Comparison of ENCODE assay signal across 7 mouse cellular contexts in genomic region chr6:67034331-67035130, GRCm38 (mm10). TPM values are rescaled to one million over a fixed set of nuclear protein-coding genes. Genes with fewer than 3 reads are reported as not detected.
DNase-seq lines count a peak whose midpoint lies in the region; ATAC-seq and TF ChIP-seq lines count a peak whose summit lies in the region.

No protein-coding gene starts in this region.

- no peak for TF ChIP-seq CTCF in liver, postnatal 0 days (IDR thresholded peaks at IDR 0.05; ENCODE audit: low read depth)

- H3K9ac ChIP-seq in liver, postnatal 0 days (replicated peaks) = peak overlapping the region; percentile 65

- intact Hi-C loops in left cerebral cortex, postnatal 14 days (cut with DNase I) = loop anchor here (5.0 kb wide), 3 partner anchors 108 to 233 kb away; no protein-coding TSS in a partner anchor

- TF ChIP-seq EP300 in liver, postnatal 0 days (IDR thresholded peaks at IDR 0.05; ENCODE audit: low read depth) = peak; percentile 91

- H3K9me3 ChIP-seq in erythroblast, embryonic 14.5 days (ENCODE audit: control insufficient read depth, low read length) = no peaks in the 10 kb centered on the region
- H3K9me3 ChIP-seq in liver, postnatal 0 days (ENCODE audit: low read length) = no peaks in the 10 kb centered on the region

- peak overlapping the region; percentile 92 for H3K27ac ChIP-seq in liver, postnatal 0 days (ENCODE audit: low read depth)

- peaks cover 47% of the 10 kb centered on the region for H3K36me3 ChIP-seq in erythroblast, embryonic 14.5 days (ENCODE audit: control insufficient read depth)
- 0 out of 2 replicates have a peak, but pooled peaks cover 2% of the 10 kb centered on the region for H3K36me3 ChIP-seq in liver, postnatal 0 days (replicated peaks; ENCODE audit: insufficient read depth, low read length)

- H3K27me3 ChIP-seq in erythroblast, embryonic 14.5 days (ENCODE audit: control insufficient read depth) = no peaks in the 10 kb centered on the region
- no peaks in the 10 kb centered on the region for H3K27me3 ChIP-seq in liver, postnatal 0 days (ENCODE audit: insufficient read depth, low read length)

- H3K4me1 ChIP-seq in erythroblast, embryonic 14.5 days (ENCODE audit: control insufficient read depth) = peaks cover 40% of the 10 kb centered on the region
- peaks cover 21% of the 10 kb centered on the region; the same call in 1 of the 2 replicates for H3K4me1 ChIP-seq in liver, postnatal 0 days (ENCODE audit: insufficient read depth)

- H3K4me3 ChIP-seq in erythroblast, embryonic 14.5 days (replicated peaks) = peak overlapping the region; percentile 90
- H3K4me3 ChIP-seq in liver, postnatal 0 days (ENCODE audit: low read depth, low read length) = peak overlapping the region; percentile 39

- WGBS in liver, postnatal 0 days (ENCODE audit: insufficient replicate concordance) = 32% methylated on average over 7 of the region's 7 CpGs

- peak; percentile 33 for ATAC-seq in liver, postnatal 0 days

- H3K4me2 ChIP-seq in liver, postnatal 0 days (ENCODE audit: low read depth, low read length) = peak overlapping the region; percentile 64

- DNase-seq in spleen, adult 12 weeks (ENCODE audit: low spot score) = peak; percentile 45
- no peak for DNase-seq in spleen, adult 18-20 months
- DNase-seq in liver, postnatal 0 days = peak; percentile 48
- DNase-seq in left cerebral cortex, adult 8-10 months (ENCODE audit: low spot score in 2 of 2) = no peak
- DNase-seq in left cerebral cortex, postnatal 14 days (ENCODE audit: low spot score in 2 of 2) = no peak
- no peak for DNase-seq in layer of hippocampus, postnatal 36 days

RNA-seq across cellular contexts. Expression of gene Gadd45a, which starts 2.7 kb away (rescaled TPM):
- polyA plus RNA-seq in erythroblast, embryonic 14.5 days (2012) = 123 and 147 TPM in 2 replicates
- polyA plus RNA-seq in liver, postnatal 0 days (2015; fragmentation: Nextera tagmentation; extraction: Ambion mirVana) = 49.5 and 65.0 TPM in 2 replicates
- total RNA-seq in left cerebral cortex, adult 8-10 months (2022) = 10 to 100 TPM in 1 of 4 experiments, 1 to 10 TPM in 3; 6.9 to 10.0 (median 8.6) TPM
- total RNA-seq in left cerebral cortex, postnatal 14 days (2021) = 10 to 100 TPM in 1 of 2 experiments, 1 to 10 TPM in 1; 6.6 to 10.3 TPM
- total RNA-seq in layer of hippocampus, postnatal 36 days (2021) = 10 to 100 TPM in 1 of 2 experiments, 1 to 10 TPM in 1; 8.1 to 11.7 TPM

Comparison
In these comparisons a context has a peak if more than half of its experiments do, and no peak if none do; other contexts are left out.
1. DNase-seq: peak in spleen, adult 12 weeks (single experiment) and liver, postnatal 0 days (single experiment); none in spleen, adult 18-20 months (0 of 2), left cerebral cortex, adult 8-10 months (0 of 2), left cerebral cortex, postnatal 14 days (0 of 2) and layer of hippocampus, postnatal 36 days (0 of 2).